Mouse (Mus musculus) skeletal muscle tissue, adult 2 months (tissue): ENCODE data around the gene Plekho1.
A peak's percentile ranks its signal among the peaks of the same experiment; 100 is the strongest.
"Not testable (repeated sequence)": the region's sequence is repeated elsewhere in the genome, so short reads cannot be mapped to it uniquely, and the experiment has no call there.

Experiments used
- DNase-seq: peaks from one replicate; pipeline ENCODE4 v3.0.0-alpha.2; 2012; ENCODE audit warnings: low read depth, low spot score

Plekho1 gene

DNA sequence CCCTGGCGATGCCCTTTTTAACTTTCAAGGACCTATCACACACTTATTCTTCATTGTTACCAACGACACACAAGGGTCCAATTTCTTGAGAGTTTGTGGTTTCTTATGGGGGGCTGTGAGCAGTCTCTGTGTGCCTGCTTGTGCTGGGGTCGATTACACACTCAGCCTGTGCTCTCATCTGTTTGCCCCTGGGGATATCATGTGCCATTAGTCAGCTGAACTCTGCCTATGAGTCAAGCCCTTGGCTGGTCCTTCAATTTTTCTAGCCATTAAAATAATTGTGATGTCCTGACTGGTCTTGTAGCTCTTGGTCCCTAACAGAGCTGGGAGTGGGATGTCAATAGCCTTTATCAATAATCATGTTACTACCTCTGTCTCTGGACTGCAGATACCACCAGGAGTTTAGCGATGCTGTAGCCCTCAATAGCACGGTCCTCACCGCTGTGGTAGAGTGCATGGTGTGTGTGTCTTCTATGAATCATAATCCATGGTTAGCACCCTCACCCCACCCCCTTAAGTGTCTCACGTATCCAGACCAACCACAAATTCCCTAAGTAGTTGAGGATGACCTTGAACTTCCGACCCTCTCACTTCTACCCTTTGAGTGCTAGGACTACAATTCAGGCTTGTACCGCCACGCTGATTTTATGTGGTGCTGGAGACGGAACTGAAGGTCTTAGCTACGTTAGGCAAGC is 15.4 kb downstream of the Plekho1 start:
- DNase-seq: no peak

DNA sequence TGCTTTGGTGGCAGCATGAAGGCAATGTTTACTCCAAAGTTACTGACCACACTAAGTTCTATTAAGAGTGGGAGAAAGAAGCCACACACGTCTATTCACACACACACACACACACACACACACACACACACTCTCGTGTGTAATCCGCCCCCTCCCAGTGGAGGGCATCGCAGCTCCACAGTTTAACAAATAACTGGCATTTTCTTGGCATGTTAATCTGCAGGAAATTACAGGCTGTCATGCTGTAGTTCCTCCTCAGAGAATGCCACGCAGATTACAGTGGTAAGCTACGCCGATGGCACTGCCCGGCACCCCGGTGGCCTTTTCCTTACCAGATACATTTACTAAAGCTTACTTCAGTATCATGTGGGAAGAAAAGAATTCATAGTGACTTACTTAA is 17.5 kb downstream of the Plekho1 start:
- no peak for DNase-seq

DNA sequence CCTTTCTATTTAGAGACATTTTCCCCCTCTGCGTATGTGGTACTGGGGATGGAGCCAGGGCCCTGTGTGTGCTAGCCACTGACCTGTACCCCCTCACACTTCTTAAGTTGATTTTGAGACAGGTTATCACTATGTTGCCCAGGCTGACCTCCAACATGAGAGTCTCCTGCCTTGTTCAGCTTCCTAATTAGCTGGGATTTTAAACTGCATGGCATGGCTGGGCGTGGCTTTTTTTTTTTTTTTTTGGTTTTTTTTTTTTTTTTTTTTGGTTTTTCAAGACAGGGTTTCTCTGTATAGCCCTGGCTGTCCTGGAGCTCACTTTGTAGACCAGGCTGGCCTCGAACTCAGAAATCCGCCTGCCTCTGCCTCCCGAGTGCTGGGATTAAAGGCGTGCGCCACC is 18.2 kb downstream of the Plekho1 start:
- not testable (repeated sequence) for DNase-seq

DNA sequence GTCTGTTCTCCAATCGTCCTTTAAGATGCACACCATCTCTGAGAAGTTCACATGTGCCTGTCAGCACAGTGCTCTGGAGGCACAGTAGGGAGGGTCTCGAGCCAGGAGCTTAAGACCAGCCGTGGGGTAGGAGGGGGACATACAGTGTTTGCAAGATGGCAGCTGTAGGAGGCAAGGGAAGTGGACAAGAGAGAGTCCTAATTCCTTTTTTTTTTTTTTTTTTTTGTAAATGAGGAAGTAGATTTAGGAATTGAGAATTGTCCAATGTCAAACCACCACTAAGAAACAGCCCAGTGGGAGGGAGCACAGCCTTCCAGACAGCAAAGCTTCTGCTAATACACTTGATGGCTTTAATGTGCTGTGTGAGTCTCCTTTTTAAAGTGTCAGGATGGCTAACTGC is 18.7 kb downstream of the Plekho1 start:
- no peak for DNase-seq

DNA sequence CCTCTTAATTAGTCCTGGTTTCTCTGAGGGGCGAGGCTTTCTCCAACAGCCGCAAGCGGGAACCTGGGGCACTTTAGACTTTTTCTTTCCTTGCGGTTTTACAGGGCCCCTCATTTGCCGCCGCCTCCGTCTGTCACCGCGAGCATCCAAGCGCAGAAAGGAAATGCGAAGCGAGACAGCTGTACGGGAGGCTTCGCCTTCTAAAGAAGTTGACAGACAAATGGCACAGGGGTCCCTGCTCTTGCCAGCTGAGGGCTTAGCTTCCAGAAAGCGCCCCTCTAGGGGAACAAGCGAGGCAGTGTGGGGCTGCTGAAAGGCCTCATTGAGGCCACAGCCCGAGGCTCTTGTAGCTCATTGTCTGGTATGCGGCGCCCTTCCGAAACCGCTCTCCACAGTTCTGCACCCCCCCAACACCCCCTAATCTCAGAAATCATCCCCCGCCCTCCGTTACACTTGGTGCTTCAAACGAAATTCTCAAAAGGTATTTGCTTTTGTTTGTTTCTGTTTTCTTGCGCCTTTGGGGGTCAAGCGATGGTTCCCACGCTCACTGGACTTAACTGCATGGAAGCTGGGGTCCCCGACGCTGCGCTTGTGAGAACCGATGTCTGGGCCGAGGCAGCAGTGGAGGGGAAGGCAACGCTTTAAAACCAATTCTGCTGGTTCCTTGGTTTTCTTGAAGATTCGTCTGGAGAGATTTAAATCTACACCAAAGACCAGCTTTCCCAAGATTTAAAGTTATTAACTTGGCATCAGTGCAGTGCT is 22.7 kb downstream of the Plekho1 start:
- no peak for DNase-seq

DNA sequence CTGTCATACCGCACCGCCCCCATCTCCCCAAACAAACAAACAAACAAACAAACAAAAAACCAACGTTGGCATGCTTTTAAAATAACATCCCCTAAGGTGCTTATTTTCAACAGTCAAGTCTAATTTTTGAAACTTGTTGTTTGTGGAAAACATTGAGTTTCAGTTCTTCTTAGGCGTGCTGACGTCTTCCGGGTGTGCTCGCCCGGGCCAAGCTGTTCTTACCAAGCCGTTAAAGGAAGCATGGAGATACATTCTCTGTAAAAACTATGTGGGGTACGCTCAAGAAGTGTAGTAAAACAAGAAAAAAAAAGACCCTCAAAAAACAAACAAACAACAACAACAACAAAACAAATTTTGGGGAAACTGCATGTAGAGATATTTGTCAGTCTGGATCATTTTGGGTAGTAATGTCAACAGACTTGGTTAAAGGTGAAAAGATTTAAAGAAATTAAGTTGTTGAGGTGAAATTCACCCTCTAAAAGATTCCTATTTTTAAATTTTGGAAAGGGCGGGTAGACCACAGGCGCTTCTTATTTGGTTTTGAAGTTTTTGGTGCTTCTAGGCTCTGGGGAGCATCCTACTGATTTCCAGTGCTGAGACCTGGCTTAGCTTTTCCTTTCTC is 23.4 kb downstream of the Plekho1 start:
- DNase-seq: no peak

DNA sequence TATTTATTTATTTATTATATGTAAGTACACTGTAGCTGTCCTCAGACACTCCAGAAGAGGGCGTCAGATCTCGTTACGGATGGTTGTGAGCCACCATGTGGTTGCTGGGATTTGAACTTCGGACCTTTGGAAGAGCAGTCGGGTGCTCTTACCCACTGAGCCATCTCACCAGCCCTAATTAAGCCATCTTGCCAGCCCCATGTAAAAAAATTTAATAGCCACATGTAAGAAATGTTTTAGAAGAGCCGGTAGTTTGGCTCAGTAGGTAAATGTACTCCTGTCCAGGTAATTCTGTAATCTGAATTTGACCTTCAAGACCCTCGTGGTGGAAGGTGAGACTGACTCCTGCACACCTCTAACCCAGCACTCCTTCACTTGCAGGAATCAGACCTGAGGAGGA is 25.1 kb downstream of the Plekho1 start:
- not testable (repeated sequence) for DNase-seq

DNA sequence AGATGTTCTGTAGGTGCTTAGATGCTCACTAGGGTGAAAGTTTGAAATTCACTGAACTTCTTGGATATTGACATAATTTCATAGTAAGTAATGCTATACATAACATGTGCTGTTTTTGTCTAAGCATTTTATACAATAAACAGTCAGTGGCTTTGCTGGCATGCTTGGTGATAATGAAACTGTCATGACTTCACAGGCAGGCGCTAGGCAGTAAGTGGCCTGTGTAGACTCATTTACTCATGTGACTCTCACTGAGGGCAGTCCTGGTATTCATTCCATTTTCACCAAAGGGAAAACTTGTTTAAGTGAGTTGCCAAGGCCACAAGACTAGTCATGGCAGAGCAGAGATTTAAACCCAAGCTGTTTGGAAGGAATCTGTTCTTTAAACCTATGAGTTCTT is 26.5 kb downstream of the Plekho1 start:
- DNase-seq: no peak

DNA sequence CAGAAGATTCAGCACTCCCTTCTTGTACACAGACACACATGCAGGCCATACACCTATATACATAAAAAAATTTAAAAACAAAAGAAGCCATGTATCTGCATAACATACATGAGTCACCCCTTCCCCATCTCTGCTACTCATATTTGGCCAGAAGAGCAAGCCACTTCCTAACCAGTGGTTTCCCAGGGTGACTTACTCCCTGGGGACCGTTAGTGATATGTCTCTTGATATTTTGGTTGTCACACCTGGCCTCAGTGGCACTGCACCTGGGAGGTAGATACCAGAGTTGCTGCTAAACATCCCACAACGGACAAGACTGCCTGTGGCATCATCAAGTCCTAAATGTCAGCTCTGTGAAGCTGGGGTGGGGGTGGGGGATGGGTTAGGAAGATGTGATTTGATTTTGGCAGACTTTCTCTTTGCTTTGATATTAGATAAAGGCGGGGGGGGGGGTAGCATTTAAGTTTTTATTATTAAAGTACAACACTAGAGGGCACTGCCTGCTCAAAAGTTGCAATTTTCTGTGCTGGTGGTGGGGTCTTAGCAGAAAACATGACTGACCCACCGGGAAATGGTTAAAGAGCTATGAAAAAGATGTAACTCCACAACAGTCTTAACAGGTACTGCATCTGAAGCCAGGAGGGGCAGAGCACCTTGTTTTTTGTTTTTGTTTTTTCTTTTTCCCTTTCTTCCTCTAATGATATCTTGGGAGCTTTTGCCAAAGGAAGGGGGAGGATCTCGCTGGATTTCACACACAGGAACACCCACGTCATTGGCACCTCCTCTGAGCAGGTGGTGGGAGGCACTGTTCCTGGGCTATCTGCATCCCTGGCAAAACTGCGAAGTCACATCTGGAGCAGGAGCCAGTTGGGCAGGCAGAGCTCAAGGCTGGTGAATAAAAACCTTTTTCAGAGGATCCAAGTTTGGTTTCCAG is 30.0 kb downstream of the Plekho1 start:
- DNase-seq: no peak

DNA sequence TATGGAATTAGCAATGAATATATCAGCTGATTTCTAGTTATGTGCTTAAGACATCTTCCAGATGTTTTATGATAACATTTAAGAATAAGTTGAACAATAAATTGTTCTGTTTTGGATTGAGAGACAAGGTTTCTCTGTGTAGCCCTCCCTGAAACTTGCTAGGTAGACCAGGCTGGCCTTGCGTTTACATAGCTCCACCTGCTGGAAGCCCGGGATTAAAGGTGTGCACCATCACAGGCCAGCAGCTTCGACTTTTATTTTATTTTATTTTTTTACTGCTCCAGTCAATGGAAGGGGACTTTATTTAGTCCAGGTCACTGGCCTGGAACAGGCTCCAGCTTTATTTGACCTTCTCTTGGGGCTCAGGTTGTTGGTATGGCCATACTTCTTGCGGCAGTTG is 32.1 kb downstream of the Plekho1 start:
- no peak for DNase-seq

DNA sequence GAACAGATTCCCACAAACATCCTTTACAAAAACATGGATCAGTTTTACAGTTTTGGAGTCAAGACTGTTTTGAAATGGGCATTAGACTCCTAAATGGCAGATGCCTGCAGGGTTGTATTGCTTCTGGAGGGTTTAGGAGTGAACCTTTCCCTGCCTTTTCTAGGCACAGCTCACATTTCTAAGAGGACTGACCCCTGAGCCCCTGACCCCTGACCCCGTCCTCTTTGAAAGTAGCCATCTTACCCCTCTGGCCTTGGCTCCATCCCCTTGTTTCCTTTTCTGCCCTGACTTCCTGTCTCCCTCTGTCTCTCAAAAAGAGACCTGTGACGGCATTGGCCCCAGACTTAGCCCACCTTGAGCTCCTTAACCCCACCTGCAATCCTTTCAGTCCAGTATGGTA is 32.6 kb downstream of the Plekho1 start:
- no peak for DNase-seq

DNA sequence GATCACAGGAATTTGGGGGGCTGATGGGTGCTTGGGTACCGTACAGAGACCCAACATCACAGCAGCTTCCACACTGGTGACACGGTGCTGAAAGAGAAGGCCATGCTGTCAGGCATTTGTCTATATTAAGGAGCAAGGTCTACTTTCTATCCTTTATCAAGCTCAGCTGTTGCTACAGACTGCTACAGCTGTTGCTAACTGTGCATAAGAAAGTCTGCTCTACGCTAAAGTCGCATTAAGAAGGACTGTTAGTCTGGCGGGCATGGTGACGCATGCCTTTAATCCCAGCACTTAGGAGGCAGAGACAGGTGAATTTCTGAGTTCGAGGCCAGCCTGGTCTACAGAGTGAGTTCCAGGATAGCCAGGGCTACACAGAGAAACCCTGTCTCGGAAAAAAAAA is 33.6 kb downstream of the Plekho1 start:
- not testable (repeated sequence) for DNase-seq

DNA sequence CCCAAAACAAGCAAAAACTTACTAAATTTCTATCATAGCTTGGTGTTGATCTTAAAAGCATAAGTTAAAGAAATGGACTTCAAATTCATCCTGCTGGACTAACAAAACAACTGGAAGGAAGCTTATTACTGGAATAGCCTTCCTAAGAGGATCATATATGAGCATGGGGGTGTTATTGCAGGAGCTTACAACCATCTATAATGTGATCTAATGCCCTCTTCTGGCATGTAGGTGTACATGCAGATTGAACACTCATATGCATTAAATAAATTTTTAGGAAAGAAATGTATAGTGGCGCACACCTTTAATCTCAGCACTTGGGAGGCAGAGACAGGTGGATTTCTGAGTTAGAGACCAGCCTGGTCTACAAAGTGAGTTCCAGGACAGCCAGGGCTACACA is 36.0 kb downstream of the Plekho1 start:
- DNase-seq: no peak

DNA sequence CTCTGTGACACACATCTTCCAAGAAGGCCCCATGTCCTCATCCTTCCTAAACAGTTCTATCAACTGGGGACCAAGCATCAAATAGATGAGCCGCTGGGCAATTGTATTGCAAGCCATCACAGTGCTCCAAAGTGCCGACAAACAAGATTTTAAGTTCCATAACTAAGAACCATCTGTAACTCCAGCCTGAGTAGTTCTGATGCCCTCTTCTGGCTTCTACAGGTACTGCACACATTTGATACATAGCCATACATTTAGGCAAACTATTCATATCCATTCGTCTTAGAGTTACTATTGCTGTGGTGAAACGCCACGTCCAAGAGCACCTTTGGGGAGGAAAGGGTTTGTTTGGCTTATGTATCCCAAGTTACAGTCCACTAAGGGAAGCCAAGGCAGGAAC is 36.7 kb downstream of the Plekho1 start:
- no peak for DNase-seq

DNA sequence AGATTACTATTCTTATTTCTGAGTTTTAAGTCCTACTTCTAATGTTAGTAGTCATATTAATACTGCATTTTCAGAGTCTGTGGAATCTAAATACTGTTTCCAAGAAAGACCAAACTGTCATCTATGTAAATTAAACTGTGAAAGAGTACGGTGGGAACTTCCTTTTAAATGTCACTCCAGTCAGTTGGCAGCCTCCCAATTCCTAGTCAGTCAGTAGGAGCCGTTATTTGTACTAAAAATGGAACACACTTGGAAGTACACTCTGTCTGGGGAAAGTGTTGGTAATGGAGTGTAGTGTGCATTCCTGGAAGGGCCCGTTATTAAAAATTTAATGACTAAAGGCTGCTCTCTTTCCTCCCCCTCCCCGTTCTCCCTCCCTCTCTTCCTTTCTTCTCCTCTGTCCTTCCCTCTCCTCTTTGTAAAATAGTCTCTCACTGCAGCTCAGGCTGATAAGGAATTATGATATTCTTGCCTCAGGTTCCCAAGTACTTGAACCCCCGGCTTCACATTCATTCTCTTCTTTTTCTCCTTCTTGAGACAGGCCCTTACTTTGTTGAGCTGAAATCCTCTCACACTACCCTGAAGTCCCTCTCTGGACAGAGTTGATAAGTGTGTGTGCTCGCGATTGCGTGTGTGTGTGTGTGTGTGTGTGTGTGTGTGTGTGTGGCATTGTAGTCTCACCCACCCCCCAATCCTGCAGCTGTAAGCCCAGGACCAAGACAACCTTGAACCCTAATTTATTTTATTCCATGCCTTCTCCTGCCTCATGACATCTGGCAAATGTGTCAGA is 38.2 kb downstream of the Plekho1 start:
- peak; percentile 78 for DNase-seq

DNA sequence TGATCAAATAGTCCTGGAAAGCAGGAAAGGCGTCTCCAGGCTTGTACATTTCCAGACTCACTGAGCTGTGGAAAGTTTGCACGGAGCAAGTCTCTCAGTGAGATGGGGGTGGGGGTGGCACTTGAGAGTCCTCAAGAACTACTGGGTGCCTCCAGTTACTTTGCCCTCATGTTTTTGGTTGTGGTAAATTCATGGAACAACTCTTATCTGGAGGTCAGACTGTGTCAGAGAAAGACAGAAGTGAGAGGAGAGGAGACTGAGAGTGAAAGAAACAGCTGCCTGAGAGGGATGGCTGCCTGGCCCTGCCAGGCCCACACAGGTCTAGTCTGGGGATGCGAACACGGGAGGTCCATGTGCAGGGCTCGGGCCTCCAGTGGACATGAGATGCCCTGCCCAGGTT is 40.5 kb downstream of the Plekho1 start:
- DNase-seq: no peak

DNA sequence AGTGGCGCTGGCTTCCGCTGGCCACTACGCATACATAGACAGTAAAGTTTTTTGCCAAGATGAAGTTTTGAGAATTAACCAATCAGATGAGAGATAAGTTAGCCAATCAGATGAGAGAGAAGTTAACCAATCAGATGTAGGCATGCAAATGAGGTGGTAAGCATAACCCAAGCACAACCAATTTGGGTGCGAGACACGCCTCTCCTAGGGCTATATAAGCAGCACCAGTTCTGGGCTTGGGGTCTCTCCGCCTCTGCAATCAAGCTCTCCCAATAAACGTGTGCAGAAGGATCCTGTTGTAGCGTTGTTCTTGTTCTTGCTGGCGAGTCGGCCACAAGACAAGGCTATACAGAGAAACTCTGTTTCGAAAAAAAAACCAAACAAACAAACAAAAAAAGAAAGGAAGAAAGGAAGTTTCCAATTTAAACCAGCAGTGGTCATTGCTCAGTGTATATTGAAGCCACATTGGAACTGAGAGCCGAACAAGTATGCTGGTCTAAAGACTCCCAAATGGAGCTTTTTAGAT is 41.1 kb downstream of the Plekho1 start:
- not testable (repeated sequence) for DNase-seq

DNA sequence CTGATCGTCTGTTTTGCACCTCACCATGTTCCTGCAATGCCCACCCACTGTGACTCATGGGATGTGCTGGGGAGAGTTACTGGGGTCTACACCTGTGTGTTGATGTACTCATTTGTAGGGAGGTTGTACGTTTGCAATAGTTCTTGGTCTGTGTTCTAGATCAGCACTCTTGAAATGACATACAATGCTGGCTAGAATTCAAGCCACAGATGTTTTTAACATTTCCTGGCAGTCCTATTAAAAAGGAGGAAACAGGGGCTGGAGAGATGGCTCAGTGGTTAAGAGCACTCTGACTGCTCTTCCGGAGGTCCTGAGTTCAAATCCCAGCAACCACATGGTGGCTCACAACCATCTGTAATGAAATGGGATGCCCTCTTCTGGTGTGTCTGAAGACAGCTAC is 42.3 kb downstream of the Plekho1 start:
- no peak for DNase-seq

DNA sequence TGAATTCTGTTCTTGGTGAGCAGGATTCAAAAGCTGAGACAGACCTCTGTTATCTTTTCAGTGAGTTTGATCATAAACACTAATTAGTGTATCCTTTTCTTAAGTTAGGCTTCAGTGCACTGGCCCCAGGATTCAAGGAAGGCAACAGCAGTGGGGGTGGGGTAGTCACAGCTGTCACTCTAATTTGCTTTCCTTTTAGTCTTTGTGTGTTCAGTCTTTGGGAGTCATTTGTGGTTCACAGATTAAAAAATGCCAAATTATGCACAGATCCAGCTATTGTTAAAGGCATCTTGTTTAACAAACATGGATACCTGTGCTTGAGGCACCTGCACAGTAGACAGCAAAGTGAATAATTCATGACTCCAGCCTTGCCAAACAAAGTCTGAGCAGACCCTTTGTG is 42.8 kb downstream of the Plekho1 start:
- DNase-seq: no peak

DNA sequence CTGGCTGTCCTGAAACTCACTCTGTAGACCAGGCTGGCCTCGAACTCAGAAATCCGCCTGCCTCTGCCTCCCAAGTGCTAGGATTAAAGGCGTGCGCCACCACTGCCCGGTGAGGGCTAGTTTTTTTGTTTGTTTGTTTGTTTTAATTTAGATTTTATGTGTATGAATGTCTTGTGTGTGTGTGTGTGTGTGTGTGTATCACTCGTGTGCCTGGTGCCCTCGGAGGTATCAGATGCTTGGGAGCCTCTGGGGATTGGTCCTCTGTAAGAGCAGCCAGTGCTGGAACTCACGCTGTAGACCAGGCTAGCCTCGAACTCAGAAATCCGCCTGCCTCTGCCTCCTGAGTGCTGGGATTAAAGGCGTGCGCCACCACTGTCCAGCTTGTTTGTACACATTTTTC is 44.2 kb downstream of the Plekho1 start:
- DNase-seq: not testable (repeated sequence)
